Comparison of ENCODE assay signal across 8 mouse cellular contexts in the genomic region with DNA sequence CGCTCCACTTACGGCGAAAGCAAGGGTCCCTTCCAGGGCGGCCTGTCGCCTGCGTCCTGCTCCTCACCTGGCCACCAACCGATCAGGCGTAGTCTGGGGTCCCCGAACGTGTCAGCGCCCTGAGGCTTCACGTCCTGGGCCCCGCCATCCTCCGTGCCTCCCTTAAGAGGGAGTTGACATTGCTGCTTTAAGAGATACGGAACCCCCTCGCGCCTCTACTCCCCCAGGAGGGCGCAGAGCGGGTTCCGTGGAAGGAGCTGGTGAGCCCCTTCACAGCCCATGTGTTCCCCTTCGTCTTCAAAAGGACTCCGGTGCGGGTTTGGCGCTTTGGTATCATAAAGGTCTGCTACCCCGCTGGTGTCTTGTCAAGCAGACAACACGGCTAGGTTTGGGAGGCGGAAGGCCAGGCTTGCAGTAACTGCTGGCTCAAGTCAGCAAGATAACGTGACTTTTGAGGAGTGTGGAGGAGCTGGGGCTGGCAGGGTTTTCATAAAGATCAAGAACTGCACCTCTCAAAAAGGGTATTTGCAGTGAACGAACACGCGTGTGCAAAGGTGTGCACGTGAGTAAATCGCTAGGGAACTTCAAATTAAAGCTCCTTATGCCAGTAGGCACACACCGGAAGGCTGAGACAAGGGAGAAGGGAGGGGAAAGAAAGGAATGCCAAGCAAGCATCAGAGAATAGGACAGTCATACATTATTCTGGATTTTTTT. TPM values are rescaled to one million over a fixed set of nuclear protein-coding genes. Genes with fewer than 3 reads are reported as not detected.
DNase-seq lines count a peak whose midpoint lies in the region; ATAC-seq and TF ChIP-seq lines count a peak whose summit lies in the region.

No protein-coding gene starts in this region.

- no peaks in the 10 kb centered on the region for H3K9me3 ChIP-seq in intestine, embryonic 16.5 days (ENCODE audit: control insufficient read depth, low read length)
- H3K9me3 ChIP-seq in liver, postnatal 0 days (ENCODE audit: low read length): no peaks in the 10 kb centered on the region

- no peak for TF ChIP-seq EP300 in liver, postnatal 0 days (IDR thresholded peaks at IDR 0.05; ENCODE audit: low read depth)

- peak overlapping the region; percentile 100 for H3K4me2 ChIP-seq in intestine, embryonic 16.5 days (ENCODE audit: low read depth, low read length)
- peak overlapping the region; percentile 97 for H3K4me2 ChIP-seq in liver, postnatal 0 days (ENCODE audit: low read depth, low read length)

- peaks cover 3% of the 10 kb centered on the region; the same call in 1 of the 2 replicates for H3K4me1 ChIP-seq in intestine, embryonic 16.5 days (ENCODE audit: control insufficient read depth, insufficient read depth, low read length)
- H3K4me1 ChIP-seq in liver, postnatal 0 days (ENCODE audit: insufficient read depth): peaks cover 18% of the 10 kb centered on the region
- H3K4me1 ChIP-seq in olfactory bulb, adult 2 months (ENCODE audit: control insufficient read depth, insufficient read depth, low read length): peaks cover 9% of the 10 kb centered on the region

- H3K27ac ChIP-seq in intestine, embryonic 16.5 days (ENCODE audit: low read length): 0 out of 2 replicates have a peak overlapping the region, but pooled peaks have one; percentile 23
- H3K27ac ChIP-seq in liver, postnatal 0 days (ENCODE audit: low read depth): peak overlapping the region; percentile 64
- peak overlapping the region; percentile 59 for H3K27ac ChIP-seq in olfactory bulb, adult 2 months (ENCODE audit: insufficient read depth, low read depth, low read length)

- H3K9ac ChIP-seq in intestine, embryonic 16.5 days (ENCODE audit: low read depth, low read length): peak overlapping the region; percentile 77
- peak overlapping the region; percentile 79 for H3K9ac ChIP-seq in liver, postnatal 0 days (replicated peaks)

- TF ChIP-seq CTCF in liver, postnatal 0 days (IDR thresholded peaks at IDR 0.05; ENCODE audit: low read depth): no peak
- no peak for TF ChIP-seq CTCF in olfactory bulb, adult 2 months (IDR thresholded peaks at IDR 0.05; ENCODE audit: insufficient read depth, low read depth, low read length)

- peak overlapping the region; percentile 64 for H3K4me3 ChIP-seq in intestine, embryonic 16.5 days (ENCODE audit: low read length)
- H3K4me3 ChIP-seq in liver, postnatal 0 days (ENCODE audit: low read depth, low read length): peak overlapping the region; percentile 72
- peak overlapping the region; percentile 64 for H3K4me3 ChIP-seq in olfactory bulb, adult 2 months (ENCODE audit: insufficient read depth, low read depth, low read length)

- peak; percentile 39 for DNase-seq in ovary, postnatal 36 days (ENCODE audit: low spot score)
- DNase-seq in ovary, postnatal 14 days (ENCODE audit: low spot score): no peak
- peak; percentile 72 for DNase-seq in cerebellum, adult 9-10 months
- peak; percentile 69 for DNase-seq in liver, postnatal 0 days
- no peak for DNase-seq in ovary, postnatal 10 days (ENCODE audit: low spot score)

- ATAC-seq in frontal cortex, adult (ENCODE audit: low TSS enrichment): peak; percentile 69
- peak; percentile 63 for ATAC-seq in intestine, embryonic 16.5 days
- ATAC-seq in liver, postnatal 0 days: peak; percentile 72

- no peaks in the 10 kb centered on the region for H3K27me3 ChIP-seq in intestine, embryonic 16.5 days (replicated peaks; ENCODE audit: control insufficient read depth, insufficient read depth, low read length)
- H3K27me3 ChIP-seq in liver, postnatal 0 days (ENCODE audit: insufficient read depth, low read length): no peaks in the 10 kb centered on the region

- no peaks in the 10 kb centered on the region for H3K36me3 ChIP-seq in intestine, embryonic 16.5 days (ENCODE audit: control insufficient read depth, insufficient read depth, low read length)
- no peaks in the 10 kb centered on the region for H3K36me3 ChIP-seq in liver, postnatal 0 days (replicated peaks; ENCODE audit: insufficient read depth, low read length)

- WGBS in intestine, embryonic 16.5 days: 4% methylated on average over 34 of the region's 34 CpGs
- 4% methylated on average over 34 of the region's 34 CpGs for WGBS in liver, postnatal 0 days (ENCODE audit: insufficient replicate concordance)
- WGBS in olfactory bulb, adult 2 months: 1% methylated on average over 34 of the region's 34 CpGs

- TF ChIP-seq POLR2A in olfactory bulb, adult 2 months (IDR thresholded peaks at IDR 0.05; ENCODE audit: insufficient read depth, low read depth, low read length): 0 out of 2 replicates have a peak, but pooled peaks have one; percentile 21

RNA-seq across cellular contexts. Expression of a gene that starts 0.5 kb away (rescaled TPM):
- polyA plus RNA-seq in intestine, embryonic 16.5 days (2015; fragmentation: Nextera tagmentation; extraction: Ambion mirVana): 8.9 and 9.5 TPM in 2 replicates
- 7.3 and 8.5 TPM in 2 replicates for polyA plus RNA-seq in liver, postnatal 0 days (2015; fragmentation: Nextera tagmentation; extraction: Ambion mirVana)
- not detected in 2 replicates for polyA plus RNA-seq in olfactory bulb, adult 2 months (2012; ENCODE audit: insufficient read depth, insufficient read length, low replicate concordance, missing spikeins)

RNA-seq across cellular contexts. Expression of a gene that starts 17.8 kb away (rescaled TPM):
- polyA plus RNA-seq in intestine, embryonic 16.5 days (2015; fragmentation: Nextera tagmentation; extraction: Ambion mirVana): 3.3 and 3.4 TPM in 2 replicates
- polyA plus RNA-seq in liver, postnatal 0 days (2015; fragmentation: Nextera tagmentation; extraction: Ambion mirVana): 1.0 and 1.2 TPM in 2 replicates
- not detected in 2 replicates for polyA plus RNA-seq in olfactory bulb, adult 2 months (2012; ENCODE audit: insufficient read depth, insufficient read length, low replicate concordance, missing spikeins)

RNA-seq across cellular contexts. Expression of a gene that starts 54.0 kb away (rescaled TPM):
- 2.1 TPM in 2 replicates for polyA plus RNA-seq in intestine, embryonic 16.5 days (2015; fragmentation: Nextera tagmentation; extraction: Ambion mirVana)
- 1.8 and 2.1 TPM in 2 replicates for polyA plus RNA-seq in liver, postnatal 0 days (2015; fragmentation: Nextera tagmentation; extraction: Ambion mirVana)
- not detected in 2 replicates for polyA plus RNA-seq in olfactory bulb, adult 2 months (2012; ENCODE audit: insufficient read depth, insufficient read length, low replicate concordance, missing spikeins)

Comparison
In these comparisons a context has a peak if more than half of its experiments do, and no peak if none do; other contexts are left out.
1. DNase-seq: peak in ovary, postnatal 36 days (single experiment), cerebellum, adult 9-10 months (single experiment) and liver, postnatal 0 days (single experiment); none in ovary, postnatal 14 days (single experiment) and ovary, postnatal 10 days (single experiment).
2. Peak in every context shown above with its lines, with median percentiles within 50 percentile points of each other: ATAC-seq, H3K27ac ChIP-seq and H3K4me3 ChIP-seq.